Mouse (Mus musculus): ENCODE data around the gene Rfc2. TPM values are rescaled to one million over a fixed set of nuclear protein-coding genes. Genes with fewer than 3 reads are reported as not detected.

Gene Rfc2
- total and polyA plus RNA-seq, 3 experiments: 304 to 424 TPM; not detected in 1

- Histone ChIP-seq H3K36me3 (ENCODE audit: control insufficient read depth in 1 of 2, insufficient read depth in 2 of 2, low read length in 2 of 2) (peaks cover 0 to 11% of the 10 kb centered on the region in 2 experiments; a peak in 2 of 4 replicates), H3K27me3 (ENCODE audit: control insufficient read depth in 1 of 2, insufficient read depth in 2 of 2, low read length in 2 of 2) (no peaks in the 10 kb centered on the region), H3K9me3 (replicated peaks; ENCODE audit: insufficient read depth, low read length) (no peaks in the 10 kb centered on the region), H3K9ac (ENCODE audit: control insufficient read depth, low read depth, low read length, poor library complexity, severe bottlenecking) (no peak overlapping the region), H3K4me3 (ENCODE audit: control insufficient read depth in 1 of 2, insufficient read depth in 1 of 2, low read depth in 2 of 2, low read length in 2 of 2) (no peak overlapping the region), H3K4me1 (ENCODE audit: control insufficient read depth in 1 of 2, insufficient read depth in 2 of 2, low read length in 2 of 2) (peaks cover 0 to 4% of the 10 kb centered on the region in 2 experiments; a peak in 1 of 4 replicates), H3K27ac (ENCODE audit: control insufficient read depth, low read depth, low read length) (no peak overlapping the region), H3K79me2 (ENCODE audit: control insufficient read depth, insufficient read depth, low read length, poor library complexity) (no peaks in the 10 kb centered on the region)
- peak; percentile 32 for DNase-seq (ENCODE audit: low read depth, low spot score)
- TF ChIP-seq ETS1 (IDR thresholded peaks at IDR 0.05; ENCODE audit: low read depth, low read length) (peak; percentile 38; the same call in 1 of the 2 replicates), POLR2AphosphoS2 (IDR thresholded peaks at IDR 0.05; ENCODE audit: low read length) (no peak), TAL1 (IDR thresholded peaks at IDR 0.05; ENCODE audit: low read length) (peak; percentile 67), EP300 (IDR thresholded peaks at IDR 0.05; ENCODE audit: low read depth in 1 of 2, low read length in 2 of 2) (peak; percentile 25 to 35; a peak in 1 of 4 replicates), TCF12 (IDR thresholded peaks at IDR 0.05; ENCODE audit: low read depth, low read length) (peak; percentile 58; the same call in 1 of the 2 replicates), MAX (IDR thresholded peaks at IDR 0.05; ENCODE audit: low read length) (no peak)
Measured at GRCm38 (mm10) chr5:134593093-134593492, 11.9 kb downstream of the Rfc2 start.

- no peak overlapping the region for H3K9ac ChIP-seq (ENCODE audit: control insufficient read depth, low read depth, low read length, poor library complexity, severe bottlenecking)
- peaks cover 0 to 1% of the 10 kb centered on the region in 2 experiments; a peak in 1 of 4 replicates for H3K4me1 ChIP-seq (ENCODE audit: control insufficient read depth in 1 of 2, insufficient read depth in 2 of 2, low read length in 2 of 2)
- no peak overlapping the region for H3K4me3 ChIP-seq (ENCODE audit: control insufficient read depth in 1 of 2, insufficient read depth in 1 of 2, low read depth in 2 of 2, low read length in 2 of 2)
- H3K36me3 ChIP-seq (ENCODE audit: control insufficient read depth in 1 of 2, insufficient read depth in 2 of 2, low read length in 2 of 2): peaks cover 0 to 2% of the 10 kb centered on the region in 2 experiments; a peak in 2 of 4 replicates
- H3K27ac ChIP-seq (ENCODE audit: control insufficient read depth, low read depth, low read length): no peak overlapping the region
- H3K79me2 ChIP-seq (ENCODE audit: control insufficient read depth, insufficient read depth, low read length, poor library complexity): no peaks in the 10 kb centered on the region
- TF ChIP-seq ELF1 (IDR thresholded peaks at IDR 0.05; ENCODE audit: low read depth, low read length) (no peak), ETS1 (IDR thresholded peaks at IDR 0.05; ENCODE audit: low read depth, low read length) (no peak), TBP (IDR thresholded peaks at IDR 0.05; ENCODE audit: low read depth, low read length) (no peak), JUND (IDR thresholded peaks at IDR 0.05; ENCODE audit: low read depth, low read length) (no peak), USF2 (IDR thresholded peaks at IDR 0.05; ENCODE audit: borderline replicate concordance in 1 of 2, insufficient read depth in 1 of 2, low read depth in 1 of 2, low read length in 2 of 2) (no peak), CTCF (IDR thresholded peaks at IDR 0.05 in 2 of 3, conservative IDR thresholded peaks at IDR 0.05 in 1 of 3; ENCODE audit: control insufficient read depth in 1 of 3, insufficient read depth in 1 of 3, low read depth in 2 of 3, low read length in 3 of 3, poor library complexity in 1 of 3, severe bottlenecking in 1 of 3) (no peak), MAX (IDR thresholded peaks at IDR 0.05; ENCODE audit: low read length) (no peak), SMC3 (IDR thresholded peaks at IDR 0.05; ENCODE audit: low read depth, low read length) (no peak), ZNF384 (IDR thresholded peaks at IDR 0.05; ENCODE audit: low read depth, low read length) (no peak), MEF2A (IDR thresholded peaks at IDR 0.05; ENCODE audit: extremely low read depth, insufficient replicate concordance, low read depth, low read length, poor library complexity, severe bottlenecking) (no peak), ZC3H11A (IDR thresholded peaks at IDR 0.05; ENCODE audit: low read depth, low read length) (no peak), CHD1 (IDR thresholded peaks at IDR 0.05; ENCODE audit: low read depth, low read length) (no peak), RCOR1 (IDR thresholded peaks at IDR 0.05; ENCODE audit: low read depth, low read length) (no peak), ZMIZ1 (IDR thresholded peaks at IDR 0.05; ENCODE audit: low read depth, low read length) (no peak), RAD21 (IDR thresholded peaks at IDR 0.05; ENCODE audit: low read depth, low read length) (no peak), EP300 (IDR thresholded peaks at IDR 0.05; ENCODE audit: low read depth in 1 of 2, low read length in 2 of 2) (no peak)
- no peaks in the 10 kb centered on the region for H3K27me3 ChIP-seq (ENCODE audit: control insufficient read depth in 1 of 2, insufficient read depth in 2 of 2, low read length in 2 of 2)
- DNase-seq (ENCODE audit: low read depth, low spot score): no peak
- no peaks in the 10 kb centered on the region for H3K9me3 ChIP-seq (replicated peaks; ENCODE audit: insufficient read depth, low read length)
Measured at GRCm38 (mm10) chr5:134597711-134598110, 16.5 kb downstream of the Rfc2 start.

All from MEL (cell line).